In genomic region chr16:31945372-31945771, GRCm38 (mm10) we compare ENCODE assay signal across 16 mouse cellular contexts. TPM values are rescaled to one million over a fixed set of nuclear protein-coding genes. Genes with fewer than 3 reads are reported as not detected.
"Had no signal": no experiment of that assay in that cellular context is flagged by ENCODE, and none has a peak within 500 bp of the region (broad histone marks: within the 10 kb centered on the region; RNA-seq: fewer than 3 reads in every experiment).

No protein-coding gene starts in this region.

- H3K36me3 ChIP-seq: stomach, embryonic 15.5 days had no signal

- H3K4me3 ChIP-seq: limb, embryonic 12.5 days; liver, embryonic 13.5 days; lung, embryonic 15.5 days; midbrain, embryonic 15.5 days; neural tube, embryonic 12.5 days; stomach, embryonic 15.5 days had no signal

- H3K9me3 ChIP-seq: limb, embryonic 12.5 days; liver, embryonic 13.5 days; lung, embryonic 15.5 days; midbrain, embryonic 15.5 days; neural tube, embryonic 12.5 days; stomach, embryonic 15.5 days had no signal

- H3K4me2 ChIP-seq: limb, embryonic 12.5 days; liver, embryonic 13.5 days; lung, embryonic 15.5 days; midbrain, embryonic 15.5 days; stomach, embryonic 15.5 days had no signal

- ATAC-seq: intestine, embryonic 16.5 days; liver, postnatal 0 days; midbrain, embryonic 15.5 days had no signal

- H3K9ac ChIP-seq: limb, embryonic 12.5 days; liver, embryonic 13.5 days; liver, postnatal 0 days; lung, embryonic 15.5 days; midbrain, embryonic 15.5 days; neural tube, embryonic 12.5 days; stomach, embryonic 15.5 days had no signal

- DNase-seq: kidney, adult 8-10 months; liver; liver, embryonic 13.5 days; liver, postnatal 0 days; lung, postnatal 14 days; right cerebral cortex, postnatal 14 days; thymus, adult 2 months; thymus, postnatal 25 days had no signal

- H3K27ac ChIP-seq: limb, embryonic 12.5 days; liver, embryonic 13.5 days; lung, embryonic 15.5 days; macrophage; midbrain, embryonic 15.5 days; neural tube, embryonic 12.5 days; stomach, embryonic 15.5 days had no signal

- H3K27me3 ChIP-seq: limb, embryonic 12.5 days; liver, embryonic 13.5 days; lung, embryonic 15.5 days; midbrain, embryonic 15.5 days; neural tube, embryonic 12.5 days; stomach, embryonic 15.5 days had no signal

RNA-seq across cellular contexts. Expression of gene Pigz, which starts 11.7 kb away (rescaled TPM):
- total RNA-seq: monocyte, adult 5-6 weeks had no signal
